Mouse (Mus musculus): ENCODE measurements around the gene Stfa2l1.
"Not testable (repeated sequence)": the region's sequence is repeated elsewhere in the genome, so short reads cannot be mapped to it uniquely, and the experiment has no call there.

The Stfa2l1 gene

DNA sequence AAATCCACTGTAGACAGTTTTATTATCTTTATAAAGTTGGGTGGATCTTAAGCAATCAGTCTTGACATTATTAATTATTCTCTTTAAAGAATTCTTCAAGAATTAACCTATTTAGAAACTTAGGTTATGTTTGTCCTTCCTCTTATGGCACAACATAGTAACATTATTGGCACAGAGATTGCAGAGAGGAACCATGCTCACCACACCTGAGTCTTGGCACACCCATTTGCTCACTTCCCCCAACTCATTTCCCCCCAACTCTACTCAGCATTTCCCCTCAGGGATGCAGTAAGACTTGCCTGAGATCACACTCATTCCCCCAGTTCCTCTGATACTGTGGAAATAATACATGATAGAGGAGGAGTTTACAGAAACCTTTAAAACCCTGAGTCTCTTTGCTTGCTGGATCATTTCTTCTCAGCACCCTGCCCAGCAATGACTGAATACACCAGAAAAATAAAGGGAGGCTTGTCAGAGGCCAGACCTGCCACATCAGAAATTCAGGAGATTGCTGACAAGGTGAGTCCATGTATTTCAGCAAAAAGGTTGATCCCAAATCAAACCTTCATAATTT lies at the start of gene Stfa2l1:
TSS of gene Stfa2l1 (plus strand) at position 410 of the 574 bp plus-strand sequence.
- no peak for DNase-seq (ENCODE audit: low read depth, low spot score)

- not testable (repeated sequence) for DNase-seq (ENCODE audit: low read depth, low spot score)
Measured at GRCm38 (mm10) chr16:36111486-36111885, 45.1 kb upstream of the Stfa2l1 start.

- not testable (repeated sequence) for DNase-seq (ENCODE audit: low read depth, low spot score)
Measured at GRCm38 (mm10) chr16:36115751-36116150, 40.9 kb upstream of the Stfa2l1 start.

DNA sequence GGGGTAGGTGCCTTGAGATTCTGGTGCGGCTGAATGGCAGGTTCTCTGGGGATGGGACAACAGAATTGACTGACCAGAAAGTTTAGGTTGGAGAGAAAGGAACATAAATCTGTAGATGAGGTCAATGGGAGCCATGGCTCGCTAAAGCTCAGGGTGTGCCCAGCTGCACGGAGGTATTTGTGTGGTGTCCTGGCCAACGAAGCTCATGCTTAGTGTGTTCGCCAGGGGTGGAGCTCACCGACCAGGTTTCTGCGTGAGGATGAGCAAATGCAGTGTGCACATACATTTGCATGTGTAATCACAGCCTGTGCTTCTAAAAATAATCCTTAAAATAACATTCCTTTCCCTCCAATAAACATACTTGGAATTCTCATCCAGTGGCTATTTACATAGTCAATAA lies 28.5 kb upstream of the Stfa2l1 start:
- no peak for DNase-seq (ENCODE audit: low read depth, low spot score)

- DNase-seq (ENCODE audit: low read depth, low spot score) = no peak
Measured at GRCm38 (mm10) chr16:36131141-36131540, 25.5 kb upstream of the Stfa2l1 start, which contains the start of gene Csta1. Csta1 (minus strand) TSS chr16:36131241.

GRCm38 (mm10) chr16:36138201-36138600 lies 18.4 kb upstream of the Stfa2l1 start:
- no peak for DNase-seq (ENCODE audit: low read depth, low spot score)

DNA sequence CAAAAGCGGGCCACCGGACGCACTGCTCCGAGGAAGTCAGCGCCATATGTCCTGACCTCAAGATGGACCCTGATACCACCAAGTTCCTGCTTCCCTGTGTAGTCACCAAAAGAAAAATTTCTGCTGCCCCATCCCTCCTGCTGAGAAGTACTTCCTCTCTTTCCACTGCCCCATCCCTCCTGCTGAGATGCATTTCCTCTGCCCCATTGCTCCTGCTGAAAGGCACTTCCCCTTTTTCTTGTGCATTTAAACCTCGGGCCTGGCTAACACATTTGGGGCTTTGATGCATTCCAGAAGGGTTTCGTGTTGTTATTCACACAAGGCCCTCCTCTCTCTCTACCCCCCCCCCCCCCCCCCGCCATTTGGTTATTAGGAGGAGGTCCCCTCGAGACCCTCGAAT lies 11.2 kb downstream of the Stfa2l1 start:
- DNase-seq (ENCODE audit: low read depth, low spot score) = not testable (repeated sequence)

DNA sequence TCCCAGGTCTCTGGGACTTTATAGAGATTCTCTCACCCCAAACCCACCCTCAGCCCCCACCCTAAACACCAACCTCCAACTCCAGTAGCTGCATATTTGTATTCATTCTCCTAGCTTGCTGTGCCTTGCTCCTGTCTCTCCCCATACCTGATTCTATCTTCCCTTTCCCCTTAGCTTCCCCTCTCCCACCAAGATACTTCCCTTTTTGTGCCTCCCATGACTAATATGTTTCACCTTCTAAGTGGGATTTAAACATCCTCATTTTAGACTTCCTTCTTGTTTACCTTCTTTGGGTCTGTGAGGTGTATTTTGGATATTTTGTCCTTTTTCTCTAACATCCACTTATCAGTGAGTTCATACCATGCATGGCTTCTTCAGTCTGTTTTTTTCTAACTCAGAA lies 19.5 kb downstream of the Stfa2l1 start:
- DNase-seq (ENCODE audit: low read depth, low spot score) = no peak

- no peak for DNase-seq (ENCODE audit: low read depth, low spot score)
Measured at GRCm38 (mm10) chr16:36179910-36180309, 23.3 kb downstream of the Stfa2l1 start.

- DNase-seq (ENCODE audit: low read depth, low spot score) = not testable (repeated sequence)
Measured at GRCm38 (mm10) chr16:36183912-36184311, 27.3 kb downstream of the Stfa2l1 start, which contains the start of gene Gm5483. Gm5483 (plus strand) TSS chr16:36184212.

- no peak for DNase-seq (ENCODE audit: low read depth, low spot score)
Measured at GRCm38 (mm10) chr16:36199226-36199625, 42.6 kb downstream of the Stfa2l1 start.

- no peak for DNase-seq (ENCODE audit: low read depth, low spot score)
Measured at GRCm38 (mm10) chr16:36203846-36204245, 47.2 kb downstream of the Stfa2l1 start.

DNA sequence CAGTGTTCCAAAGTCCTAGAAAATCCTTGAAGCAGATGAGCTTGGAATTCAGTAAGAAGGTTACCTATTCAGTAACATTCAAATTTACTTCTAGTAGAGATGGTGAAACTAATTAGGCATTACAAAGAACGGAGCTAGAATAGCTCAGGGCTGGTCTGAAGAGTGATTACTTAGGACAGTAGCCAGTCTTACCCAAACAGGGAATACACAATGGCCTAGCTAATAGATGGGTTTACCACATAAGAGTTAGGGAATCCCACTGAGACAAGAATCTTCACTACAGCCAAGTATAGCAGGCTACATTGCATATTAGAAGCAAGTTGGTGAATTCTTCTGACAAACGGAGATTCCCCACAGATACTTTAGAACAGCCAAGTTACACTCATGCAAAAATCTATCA lies 49.1 kb downstream of the Stfa2l1 start:
- not testable (repeated sequence) for DNase-seq (ENCODE audit: low read depth, low spot score)

- DNase-seq (ENCODE audit: low read depth, low spot score) = no peak
Measured at GRCm38 (mm10) chr16:36209967-36210453, 53.4 kb downstream of the Stfa2l1 start, which contains the start of gene Gm5416. Gm5416 (plus strand) TSS chr16:36210403.

Measured in skeletal muscle tissue, adult 2 months (tissue).